Mouse (Mus musculus): ENCODE measurements around the gene Olfr1205.

The Olfr1205 gene

DNA sequence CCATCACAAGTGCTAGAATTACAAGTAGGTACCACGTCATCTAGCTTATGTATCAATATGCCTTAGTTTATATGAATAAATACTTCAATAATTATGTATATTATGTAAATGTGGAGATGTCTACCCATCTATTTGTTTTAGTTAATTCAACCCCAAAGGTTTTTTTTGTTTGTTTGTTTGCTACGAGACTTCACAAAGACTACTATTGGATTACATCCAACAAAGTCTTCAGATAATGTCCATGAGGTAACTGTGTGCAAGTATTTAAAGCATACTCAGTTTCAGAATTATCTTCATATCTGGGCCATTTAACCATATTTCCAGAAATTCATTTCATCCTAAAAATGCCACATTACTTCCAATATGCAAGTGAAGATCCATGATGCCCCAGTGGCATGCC lies at the start of gene Olfr1205:
TSS of gene Olfr1205 (plus strand) at position 301 of the 400 bp plus-strand sequence.
- DNase-seq (ENCODE audit: low read depth, low spot score) = no peak

DNA sequence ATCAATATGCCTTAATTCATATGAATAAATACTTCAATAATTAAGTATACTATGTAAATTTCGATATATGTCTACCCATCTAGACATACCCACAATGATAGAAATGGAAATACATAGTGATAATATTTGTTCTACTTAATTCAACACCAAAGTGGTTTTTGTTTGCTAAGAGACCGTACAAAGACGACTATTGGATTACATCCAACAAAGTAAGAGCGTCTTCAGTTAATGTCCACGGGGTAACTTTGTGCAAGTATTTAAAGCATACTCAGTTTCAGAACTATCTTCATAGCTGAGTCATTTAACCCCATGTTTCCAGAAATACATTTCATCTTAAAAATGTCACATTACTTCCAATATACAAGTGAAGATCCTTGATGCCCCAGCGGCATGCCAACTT lies 36.8 kb upstream of the Olfr1205 start, which contains the start of gene Olfr1201:
TSS of gene Olfr1201 (plus strand) at position 301 of the 400 bp plus-strand sequence.
- no peak for DNase-seq (ENCODE audit: low read depth, low spot score)

DNA sequence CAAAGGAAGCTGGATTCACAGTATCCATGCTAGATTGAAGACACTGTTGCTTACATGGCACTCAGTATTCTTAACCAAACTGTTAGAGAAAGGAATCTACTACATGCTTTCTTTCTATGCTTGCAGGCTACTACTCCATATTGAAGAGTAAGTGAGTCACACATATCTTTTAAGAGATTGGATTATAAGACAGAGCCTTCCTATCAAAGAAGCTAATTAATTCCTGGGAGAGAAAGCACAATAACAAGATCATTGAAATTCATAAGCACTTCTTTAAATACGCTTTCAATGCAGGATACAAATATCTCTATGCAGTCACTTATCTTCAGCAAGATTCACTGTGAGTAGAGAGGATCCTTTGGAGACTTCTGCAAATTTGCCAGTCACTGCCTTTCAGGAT lies 15.3 kb upstream of the Olfr1205 start, which contains the start of gene Olfr1202:
TSS of gene Olfr1202 (plus strand) at position 301 of the 400 bp plus-strand sequence.
- no peak for DNase-seq (ENCODE audit: low read depth, low spot score)

DNA sequence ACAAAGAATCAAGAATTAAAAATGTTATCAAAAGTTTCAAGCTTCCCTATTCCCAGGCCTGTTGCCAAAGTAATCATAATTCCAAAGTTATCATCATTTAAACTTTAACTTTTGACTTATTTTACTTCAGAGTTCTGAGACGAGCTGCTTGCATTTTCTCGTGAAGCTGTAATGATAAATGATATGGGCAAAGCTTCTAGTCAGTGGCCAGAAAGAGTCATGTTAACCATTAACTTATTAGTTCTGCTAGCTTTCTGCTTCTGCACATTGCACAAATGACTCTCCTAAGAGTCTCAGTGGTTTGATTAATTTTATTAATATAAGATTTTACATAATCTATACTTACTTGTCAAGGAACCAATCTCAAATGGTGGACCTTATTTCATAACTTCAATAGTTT lies 8.9 kb downstream of the Olfr1205 start:
- DNase-seq (ENCODE audit: low read depth, low spot score) = no peak

DNA sequence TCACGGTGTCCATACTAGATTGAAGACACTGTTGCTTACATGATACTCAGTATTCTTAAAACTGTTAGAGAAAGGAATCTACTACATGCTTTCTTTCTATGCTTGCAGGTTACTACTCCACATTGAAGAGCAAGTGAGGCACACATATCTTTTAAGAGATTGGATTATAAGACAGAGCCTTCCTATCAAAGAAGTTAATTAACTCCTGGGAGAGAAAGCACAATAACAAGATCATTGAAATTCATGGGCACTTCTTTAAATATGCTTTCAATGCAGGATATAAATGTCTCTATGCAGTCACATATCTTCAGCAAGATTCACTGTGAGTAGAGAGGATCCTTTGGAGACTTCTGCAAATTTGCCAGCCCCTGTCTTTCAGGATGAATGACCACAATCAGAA lies 19.5 kb downstream of the Olfr1205 start, which contains the start of gene Olfr1204:
TSS of gene Olfr1204 (plus strand) at position 301 of the 400 bp plus-strand sequence.
- DNase-seq (ENCODE audit: low read depth, low spot score) = no peak

DNA sequence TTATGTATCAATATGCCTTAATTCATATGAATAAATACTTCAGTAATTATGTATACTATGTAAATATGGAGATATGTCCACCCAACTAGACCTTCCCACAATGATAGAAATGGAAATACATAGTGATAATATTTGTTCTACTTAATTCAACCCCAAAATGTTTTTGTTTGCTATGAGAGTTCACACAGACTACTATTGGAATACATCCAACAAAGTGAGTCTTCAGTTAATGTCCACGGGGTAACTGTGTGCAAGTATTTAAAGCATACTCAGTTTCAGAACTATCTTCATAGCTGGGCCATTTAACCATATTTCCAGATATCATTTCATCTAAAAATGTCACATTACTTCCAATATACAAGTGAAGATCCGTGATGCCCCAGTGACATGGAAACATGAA lies 33.4 kb downstream of the Olfr1205 start, which contains the start of gene Olfr1206:
TSS of gene Olfr1206 (plus strand) at position 301 of the 400 bp plus-strand sequence.
- no peak for DNase-seq (ENCODE audit: low read depth, low spot score)

All from skeletal muscle tissue, adult 2 months (tissue).